Mouse (Mus musculus): ENCODE data around the gene Pcgf1.

- TF ChIP-seq CTCF (IDR thresholded peaks at IDR 0.05; ENCODE audit: low read depth, low read length) (no peak), POLR2A (IDR thresholded peaks at IDR 0.05; ENCODE audit: insufficient read depth, low read length) (no peak)
These were observed 47.2 kb downstream of the Pcgf1 start for GRCm38 (mm10) chr6:83124851-83125312.
